Mouse (Mus musculus) brain, embryonic 14.5 days (tissue): ENCODE measurements at regions not wholly inside any gene's neighbourhood (a gene's known extent, or its start where the extent isn't known, plus 50 kb on each side); places are given as distances from the start of the nearest gene placed in this dataset.

Source experiments
- DNase-seq: peaks from one replicate; pipeline ENCODE4 v3.0.0-alpha.2; 2011; ENCODE audit warnings: low read depth
- CTCF ChIP-seq: fragments of 200-500 bp; IDR thresholded peaks from 2 replicates; pipeline ENCODE4 v1.5.1; 2012; ENCODE audit warnings: inconsistent platforms, mild to moderate bottlenecking, moderate library complexity, borderline replicate concordance; ENCODE audit not compliant: insufficient read depth, insufficient read length; ENCODE audit errors: extremely low read depth
- POLR2A ChIP-seq: fragments of 200-500 bp; IDR thresholded peaks from 2 replicates; pipeline ENCODE4 v1.6.1; 2012; ENCODE audit warnings: mild to moderate bottlenecking, inconsistent platforms, borderline replicate concordance; ENCODE audit not compliant: poor library complexity, insufficient read depth, insufficient read length, severe bottlenecking; ENCODE audit errors: extremely low read depth

GRCm38 (mm10) chr10:56519041-56519440 is 141.9 kb downstream of the Gja1 start:
- DNase-seq: no peak
- no peak for TF ChIP-seq POLR2A
- no peak for TF ChIP-seq CTCF

GRCm38 (mm10) chr10:56525791-56526190 is 148.7 kb downstream of the Gja1 start:
- no peak for DNase-seq
- TF ChIP-seq CTCF: no peak
- TF ChIP-seq POLR2A: no peak

GRCm38 (mm10) chr10:56537091-56537490 is 160.0 kb downstream of the Gja1 start:
- DNase-seq: no peak
- TF ChIP-seq CTCF: no peak
- TF ChIP-seq POLR2A: no peak

- TF ChIP-seq POLR2A (no peak), CTCF (no peak)
- no peak for DNase-seq
Measured at GRCm38 (mm10) chr10:56539827-56540511, 162.8 kb downstream of the Gja1 start.

- DNase-seq: no peak
- TF ChIP-seq POLR2A (no peak), CTCF (no peak)
Measured at GRCm38 (mm10) chr10:56542106-56542505, 165.0 kb downstream of the Gja1 start.

- TF ChIP-seq CTCF (no peak), POLR2A (no peak)
- peak; percentile 61 for DNase-seq
Measured at GRCm38 (mm10) chr10:56545989-56546388, 168.9 kb downstream of the Gja1 start.

- no peak for TF ChIP-seq CTCF
- TF ChIP-seq POLR2A: no peak
- DNase-seq: peak; percentile 77
Measured at GRCm38 (mm10) chr10:56546824-56547223, 169.7 kb downstream of the Gja1 start.

GRCm38 (mm10) chr10:56547825-56548224 is 170.7 kb downstream of the Gja1 start:
- DNase-seq: no peak
- TF ChIP-seq CTCF (no peak), POLR2A (no peak)

GRCm38 (mm10) chr10:56566836-56567442 is 189.8 kb downstream of the Gja1 start:
- DNase-seq: no peak

GRCm38 (mm10) chr10:56582065-56582464 is 204.9 kb downstream of the Gja1 start:
- DNase-seq: peak; percentile 37
- TF ChIP-seq POLR2A: no peak
- no peak for TF ChIP-seq CTCF

More at GRCm38 (mm10) chr10:56566836-56567442, 189.8 kb downstream of the Gja1 start:
- TF ChIP-seq CTCF (no peak), POLR2A (no peak)

- no peak for TF ChIP-seq POLR2A
- no peak for DNase-seq
Measured at GRCm38 (mm10) chr10:56587205-56587604, 210.1 kb downstream of the Gja1 start.

- TF ChIP-seq CTCF: no peak
- TF ChIP-seq POLR2A: no peak
- DNase-seq: no peak
Measured at GRCm38 (mm10) chr10:56597382-56597781, 220.3 kb downstream of the Gja1 start.
